19 mouse cellular contexts compared by ENCODE assay signal in the genomic region with DNA sequence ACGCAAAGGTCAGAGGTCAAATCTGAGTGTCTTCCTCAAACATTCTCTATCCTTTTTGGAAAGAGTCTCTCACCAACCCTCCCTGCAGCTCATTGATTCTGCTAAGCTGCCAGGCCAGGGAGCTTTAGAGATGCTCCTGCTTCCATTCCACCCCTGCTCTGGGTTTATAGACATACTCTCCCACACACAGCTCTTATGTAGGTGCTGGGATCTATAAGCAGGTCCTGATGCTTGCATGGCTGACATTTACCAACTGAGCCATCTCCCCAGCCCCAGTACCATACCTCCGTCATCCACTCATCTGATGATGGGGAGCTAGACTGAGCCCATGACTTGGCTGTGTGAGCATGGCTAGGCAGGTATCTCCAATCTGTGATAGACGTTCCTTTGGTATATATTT.
DNase-seq lines count a peak whose midpoint lies in the region; ATAC-seq and TF ChIP-seq lines count a peak whose summit lies in the region.
"Had no signal": no experiment of that assay in that cellular context is flagged by ENCODE, and none has a peak within 500 bp of the region (broad histone marks: within the 10 kb centered on the region; RNA-seq: fewer than 3 reads in every experiment).

No protein-coding gene starts in this region.

- H3K27me3 ChIP-seq in hindbrain, embryonic 10.5 days (ENCODE audit: insufficient read depth, poor library complexity, severe bottlenecking): no peaks in the 10 kb centered on the region
- no peaks in the 10 kb centered on the region for H3K27me3 ChIP-seq in hindbrain, embryonic 11.5 days (ENCODE audit: control insufficient read depth, insufficient read depth, low read length)
- H3K27me3 ChIP-seq in forebrain, postnatal 0 days (ENCODE audit: insufficient read depth, low read length): no peaks in the 10 kb centered on the region
- no peaks in the 10 kb centered on the region for H3K27me3 ChIP-seq in midbrain, embryonic 14.5 days (ENCODE audit: control insufficient read depth, insufficient read depth, low read length)
- H3K27me3 ChIP-seq in heart, embryonic 11.5 days (ENCODE audit: control insufficient read depth, insufficient read depth, low read length): peaks cover 4% of the 10 kb centered on the region; the same call in 1 of the 2 replicates
- H3K27me3 ChIP-seq: embryonic facial prominence, embryonic 15.5 days had no signal

- H3K4me3 ChIP-seq in hindbrain, embryonic 10.5 days: no peak overlapping the region
- no peak overlapping the region for H3K4me3 ChIP-seq in hindbrain, embryonic 11.5 days (ENCODE audit: low read depth, low read length)
- no peak overlapping the region for H3K4me3 ChIP-seq in forebrain, postnatal 0 days (ENCODE audit: low read depth, low read length)
- no peak overlapping the region for H3K4me3 ChIP-seq in midbrain, embryonic 14.5 days (replicated peaks; ENCODE audit: low read depth, low read length)
- no peak overlapping the region for H3K4me3 ChIP-seq in heart, embryonic 11.5 days (ENCODE audit: low read depth, low read length)
- H3K4me3 ChIP-seq: embryonic facial prominence, embryonic 15.5 days; limb, embryonic 12.5 days; liver, embryonic 12.5 days had no signal

- WGBS in hindbrain, embryonic 10.5 days: 77% methylated on average over 3 of the region's 3 CpGs
- WGBS in hindbrain, embryonic 11.5 days: 84% methylated on average over 3 of the region's 3 CpGs
- 86% methylated on average over 3 of the region's 3 CpGs for WGBS in forebrain, postnatal 0 days
- WGBS in midbrain, embryonic 14.5 days: 74% methylated on average over 3 of the region's 3 CpGs
- 80% methylated on average over 3 of the region's 3 CpGs for WGBS in heart, embryonic 11.5 days (ENCODE audit: insufficient replicate concordance)

- ATAC-seq in hindbrain, embryonic 11.5 days (ENCODE audit: low FRiP score): no peak
- ATAC-seq in forebrain, postnatal 0 days: no peak
- ATAC-seq in midbrain, embryonic 14.5 days (ENCODE audit: low FRiP score, low TSS enrichment): no peak
- no peak for ATAC-seq in heart, embryonic 11.5 days (replicated peaks; ENCODE audit: insufficient number of reproducible peaks, low FRiP score, low TSS enrichment)
- ATAC-seq: inflammation-experienced regulatory T-cells, adult 6 months; liver, embryonic 12.5 days had no signal

- H3K4me2 ChIP-seq in hindbrain, embryonic 11.5 days (replicated peaks; ENCODE audit: low read depth, low read length): no peak overlapping the region
- no peak overlapping the region for H3K4me2 ChIP-seq in forebrain, postnatal 0 days (ENCODE audit: low read depth)
- H3K4me2 ChIP-seq in midbrain, embryonic 14.5 days (ENCODE audit: low read length): no peak overlapping the region
- H3K4me2 ChIP-seq in heart, embryonic 11.5 days: no peak overlapping the region
- H3K4me2 ChIP-seq: embryonic facial prominence, embryonic 15.5 days; limb, embryonic 12.5 days; liver, embryonic 12.5 days had no signal

- no peaks in the 10 kb centered on the region for H3K9me3 ChIP-seq in hindbrain, embryonic 10.5 days
- no peaks in the 10 kb centered on the region for H3K9me3 ChIP-seq in hindbrain, embryonic 11.5 days (ENCODE audit: control insufficient read depth, low read length)
- H3K9me3 ChIP-seq in forebrain, postnatal 0 days (ENCODE audit: low read length): no peaks in the 10 kb centered on the region
- H3K9me3 ChIP-seq in midbrain, embryonic 14.5 days (ENCODE audit: control insufficient read depth, low read length): no peaks in the 10 kb centered on the region
- no peaks in the 10 kb centered on the region for H3K9me3 ChIP-seq in heart, embryonic 11.5 days (replicated peaks; ENCODE audit: control insufficient read depth, low read length)
- H3K9me3 ChIP-seq: embryonic facial prominence, embryonic 15.5 days; liver, embryonic 12.5 days had no signal

- peaks cover 85% of the 10 kb centered on the region for H3K4me1 ChIP-seq in hindbrain, embryonic 10.5 days (replicated peaks)
- H3K4me1 ChIP-seq in hindbrain, embryonic 11.5 days (replicated peaks; ENCODE audit: control insufficient read depth, insufficient read depth, low read length): peaks cover 30% of the 10 kb centered on the region
- peaks cover 30% of the 10 kb centered on the region for H3K4me1 ChIP-seq in forebrain, postnatal 0 days (ENCODE audit: insufficient read depth)
- H3K4me1 ChIP-seq in midbrain, embryonic 14.5 days (ENCODE audit: control insufficient read depth, insufficient read depth, low read length): peaks cover 61% of the 10 kb centered on the region
- peaks cover 11% of the 10 kb centered on the region; the same call in 1 of the 2 replicates for H3K4me1 ChIP-seq in heart, embryonic 11.5 days (ENCODE audit: control insufficient read depth, insufficient read depth, low read length)
- H3K4me1 ChIP-seq: liver, embryonic 12.5 days had no signal

- no peak for TF ChIP-seq CTCF in forebrain, postnatal 0 days (IDR thresholded peaks at IDR 0.05; ENCODE audit: low read depth)

- no peaks in the 10 kb centered on the region for H3K36me3 ChIP-seq in hindbrain, embryonic 10.5 days
- H3K36me3 ChIP-seq in hindbrain, embryonic 11.5 days (ENCODE audit: control insufficient read depth, insufficient read depth, low read length): no peaks in the 10 kb centered on the region
- H3K36me3 ChIP-seq in forebrain, postnatal 0 days (ENCODE audit: insufficient read depth): no peaks in the 10 kb centered on the region
- H3K36me3 ChIP-seq in midbrain, embryonic 14.5 days (ENCODE audit: control insufficient read depth, insufficient read depth, low read length): no peaks in the 10 kb centered on the region
- no peaks in the 10 kb centered on the region for H3K36me3 ChIP-seq in heart, embryonic 11.5 days (ENCODE audit: control insufficient read depth, insufficient read depth, low read length)
- H3K36me3 ChIP-seq: embryonic facial prominence, embryonic 15.5 days; limb, embryonic 12.5 days; liver, embryonic 12.5 days had no signal

- no peak overlapping the region for H3K9ac ChIP-seq in hindbrain, embryonic 11.5 days (ENCODE audit: low read depth, low read length)
- H3K9ac ChIP-seq in forebrain, postnatal 0 days: no peak overlapping the region
- no peak overlapping the region for H3K9ac ChIP-seq in midbrain, embryonic 14.5 days (replicated peaks; ENCODE audit: low read length)
- no peak overlapping the region for H3K9ac ChIP-seq in heart, embryonic 11.5 days (ENCODE audit: low read depth, low read length)
- H3K9ac ChIP-seq: embryonic facial prominence, embryonic 15.5 days; limb, embryonic 12.5 days; liver, embryonic 12.5 days had no signal

- peak overlapping the region; percentile 86 for H3K27ac ChIP-seq in hindbrain, embryonic 10.5 days
- no peak overlapping the region for H3K27ac ChIP-seq in hindbrain, embryonic 11.5 days (ENCODE audit: low read depth, low read length)
- 0 out of 2 replicates have a peak overlapping the region, but pooled peaks have one; percentile 35 for H3K27ac ChIP-seq in forebrain, postnatal 0 days (ENCODE audit: low read depth, low read length)
- H3K27ac ChIP-seq in midbrain, embryonic 14.5 days (replicated peaks; ENCODE audit: low read depth, low read length): peak overlapping the region; percentile 71
- no peak overlapping the region for H3K27ac ChIP-seq in heart, embryonic 11.5 days (ENCODE audit: low read depth, low read length)
- H3K27ac ChIP-seq: embryonic facial prominence, embryonic 15.5 days; kidney, postnatal 0 days; limb, embryonic 12.5 days; liver, embryonic 12.5 days; stomach, postnatal 0 days had no signal

- DNase-seq in hindbrain, embryonic 10.5 days (ENCODE audit: low spot score): no peak
- no peak for DNase-seq in hindbrain, embryonic 11.5 days (ENCODE audit: low spot score)
- peak; percentile 57 for DNase-seq in brain, adult 2 months (ENCODE audit: low read depth, low spot score)
- no peak for DNase-seq in forebrain, postnatal 0 days
- no peak for DNase-seq in midbrain, embryonic 14.5 days
- DNase-seq in right cerebral cortex, postnatal 14 days: no peak
- DNase-seq: adrenal gland, postnatal 25 days; cerebellum, adult 9-11 months; gastrocnemius, postnatal 14 days; heart, adult 11 months; kidney, adult 18-20 months; lung, adult 2 months had no signal

Comparison
In these comparisons a context has a peak if more than half of its experiments do, and no peak if none do; other contexts are left out.
1. H3K27ac ChIP-seq: peak in hindbrain, embryonic 10.5 days (single experiment), forebrain, postnatal 0 days (single experiment) and midbrain, embryonic 14.5 days (single experiment); none in hindbrain, embryonic 11.5 days (single experiment) and heart, embryonic 11.5 days (single experiment).